Mouse (Mus musculus): ENCODE measurements around the gene Ptpdc1.

DNA sequence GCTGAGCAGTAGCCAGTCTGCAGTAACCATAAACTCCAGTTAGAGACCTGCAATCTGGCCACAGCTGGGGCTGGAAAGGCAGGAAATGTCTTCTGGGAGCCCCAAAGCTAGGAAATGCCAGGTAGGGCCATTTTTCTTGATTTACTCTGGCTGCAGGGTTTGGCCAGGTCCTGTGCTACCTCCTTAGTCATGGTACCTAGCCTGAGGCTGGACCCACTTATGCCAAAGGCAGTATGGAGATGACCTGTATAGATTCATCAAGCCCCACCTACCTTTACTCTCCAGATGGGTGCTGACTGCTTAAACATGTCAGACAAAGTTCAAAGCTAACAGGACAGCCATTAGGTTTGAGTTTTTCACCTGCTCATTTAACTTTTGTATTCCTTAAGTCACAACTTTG is 7.7 kb downstream of the Ptpdc1 start:
- TF ChIP-seq POLR2A (IDR thresholded peaks at IDR 0.05; ENCODE audit: borderline replicate concordance, extremely low read depth, insufficient read depth, insufficient read length, poor library complexity, severe bottlenecking) (no peak), CTCF (IDR thresholded peaks at IDR 0.05; ENCODE audit: borderline replicate concordance, extremely low read depth, insufficient read depth, insufficient read length) (no peak)
